Mouse (Mus musculus) megakaryocyte, embryonic 14.5 days (primary cell): ENCODE results near the gene Cpt1c.

ENCODE experiments used
- FLI1 ChIP-seq: IDR thresholded peaks from 2 replicates; pipeline ENCODE4 v1.6.1; 2012; ENCODE audit warnings: low read length, inconsistent platforms, mixed read lengths
- GATA1 ChIP-seq: IDR thresholded peaks from 3 replicates; pipeline ENCODE4 v1.6.1; 2012; ENCODE audit warnings: mixed read lengths, low read length, inconsistent platforms, borderline replicate concordance

- no peak for TF ChIP-seq GATA1
- TF ChIP-seq FLI1 = no peak
Observed at GRCm38 (mm10) chr7:44986879-44987718, 12.4 kb upstream of the Cpt1c start.
